Mouse (Mus musculus): ENCODE data around the gene Ptger2. TPM values are rescaled to one million over a fixed set of nuclear protein-coding genes. Genes with fewer than 3 reads are reported as not detected.
"Not testable (repeated sequence)": the region's sequence is repeated elsewhere in the genome, so short reads cannot be mapped to it uniquely, and the experiment has no call there.

Ptger2 gene
- polyA plus RNA-seq (2012; rRNA removed), result 1.7 and 2.8 TPM in 2 replicates

DNA sequence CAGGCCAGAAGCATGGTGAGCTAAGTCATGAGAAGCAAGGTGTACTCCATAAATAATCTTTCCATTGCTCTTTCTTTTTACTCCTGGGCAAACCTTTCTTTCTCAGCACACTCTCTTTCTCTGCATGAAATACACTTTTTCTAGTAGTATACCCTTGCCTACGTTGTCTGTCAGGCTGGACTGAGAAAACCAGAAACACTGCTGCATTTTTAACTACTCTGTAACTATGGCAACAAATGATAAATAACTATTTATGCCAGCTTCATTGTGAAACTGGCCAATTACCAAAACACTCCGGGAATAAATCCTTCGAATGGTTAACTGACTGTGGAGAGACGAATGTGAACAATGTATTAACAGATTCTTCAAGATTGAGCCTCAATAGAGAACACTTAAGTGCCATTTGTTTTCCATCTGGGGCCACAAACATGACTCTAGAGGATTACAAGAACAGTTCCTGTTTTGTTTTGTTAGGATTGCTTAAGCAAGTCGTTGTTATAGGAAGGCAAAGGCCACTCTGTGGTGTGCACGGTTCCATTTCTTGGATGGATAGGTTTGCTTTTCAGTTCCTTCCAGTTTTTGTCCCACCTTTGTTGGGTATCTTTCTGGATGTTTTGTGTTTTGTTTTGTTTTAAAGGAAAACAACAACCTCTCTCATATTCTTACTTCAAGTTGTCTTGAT lies at the start of gene Ptger2:
Gene Ptger2 (plus strand): TSS at position 522 of the 682 bp plus-strand sequence.
- Histone ChIP-seq H3K27ac (ENCODE audit: insufficient read depth, low read depth, low read length) (peak within 1 kb of the TSS; percentile 54), H3K4me3 (ENCODE audit: low read depth, low read length) (peak within 1 kb of the TSS; percentile 72)
- not testable (repeated sequence) for H3K36me3 ChIP-seq (ENCODE audit: control insufficient read depth, insufficient read depth, low read length); H3K27me3 ChIP-seq (ENCODE audit: control insufficient read depth, insufficient read depth, low read length); H3K4me1 ChIP-seq (ENCODE audit: control insufficient read depth, insufficient read depth, insufficient read length, low read length)
- WGBS, result 50% methylated on average over 6 of the region's 6 CpGs

GRCm38 (mm10) chr14:44960746-44961145 lies 27.2 kb upstream of the Ptger2 start:
- no peaks in the 10 kb centered on the region for H3K27me3 ChIP-seq (ENCODE audit: control insufficient read depth, insufficient read depth, low read length)
- H3K27ac ChIP-seq (ENCODE audit: insufficient read depth, low read depth, low read length), result no peak overlapping the region
- WGBS, result 79% methylated on average over 1 of the region's 1 CpGs
- TF ChIP-seq CTCF (IDR thresholded peaks at IDR 0.05; ENCODE audit: extremely low read depth, insufficient read length, insufficient replicate concordance, low read depth, low read length), result no peak
- no peak for TF ChIP-seq POLR2A (IDR thresholded peaks at IDR 0.05; ENCODE audit: low read depth, low read length)
- H3K4me1 ChIP-seq (ENCODE audit: control insufficient read depth, insufficient read depth, insufficient read length, low read length), result 0 out of 2 replicates have a peak, but pooled peaks cover 2% of the 10 kb centered on the region
- H3K4me3 ChIP-seq (ENCODE audit: low read depth, low read length), result no peak overlapping the region
- H3K36me3 ChIP-seq (ENCODE audit: control insufficient read depth, insufficient read depth, low read length), result no peaks in the 10 kb centered on the region

DNA sequence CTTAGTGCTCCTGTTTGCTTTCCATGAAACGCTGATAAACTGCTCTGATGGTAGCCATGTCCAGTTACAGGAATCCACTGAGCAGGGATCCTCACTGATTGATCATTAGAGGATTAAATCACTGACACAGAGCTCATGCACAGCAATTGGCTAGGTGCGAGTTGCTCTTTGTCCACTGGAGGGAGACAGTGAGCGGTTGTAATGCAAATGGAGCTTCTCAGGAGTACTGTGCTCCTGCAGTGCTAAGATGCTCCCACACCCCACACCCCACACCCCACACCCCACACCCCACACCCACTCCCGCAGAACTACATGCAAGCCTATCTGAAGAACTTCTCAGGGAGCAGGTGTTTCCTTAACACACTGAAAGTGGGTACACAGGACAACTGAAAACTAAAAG lies 10.7 kb upstream of the Ptger2 start:
- 2% methylated on average over 4 of the region's 4 CpGs for WGBS
- H3K36me3 ChIP-seq (ENCODE audit: control insufficient read depth, insufficient read depth, low read length), result not testable (repeated sequence)

DNA sequence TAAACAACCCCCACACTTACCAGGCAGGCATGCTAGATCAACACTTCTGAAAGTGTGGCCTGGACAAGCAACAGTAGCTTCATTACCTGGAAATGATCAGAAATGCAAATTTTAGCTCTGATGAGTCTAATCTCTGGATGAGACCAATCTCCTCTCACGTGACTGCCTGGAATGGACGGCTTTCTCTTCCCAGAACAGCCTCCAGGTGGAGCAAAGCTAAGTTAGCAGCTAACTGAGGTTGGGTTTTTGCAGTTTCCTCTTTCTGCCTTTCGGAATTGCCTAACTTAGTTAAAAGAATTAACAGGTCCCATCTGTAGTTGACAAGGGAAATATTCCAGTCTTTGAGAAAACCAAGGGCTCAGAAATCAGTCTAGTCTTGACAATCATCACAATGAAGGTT lies 8.1 kb upstream of the Ptger2 start:
- Histone ChIP-seq H3K4me3 (ENCODE audit: low read depth, low read length) (no peak overlapping the region), H3K27ac (ENCODE audit: insufficient read depth, low read depth, low read length) (no peak overlapping the region), H3K36me3 (ENCODE audit: control insufficient read depth, insufficient read depth, low read length) (no peaks in the 10 kb centered on the region), H3K4me1 (ENCODE audit: control insufficient read depth, insufficient read depth, insufficient read length, low read length) (no peaks in the 10 kb centered on the region), H3K27me3 (ENCODE audit: control insufficient read depth, insufficient read depth, low read length) (no peaks in the 10 kb centered on the region)
- 10% methylated on average over 3 of the region's 3 CpGs for WGBS
- no peak for TF ChIP-seq CTCF (IDR thresholded peaks at IDR 0.05; ENCODE audit: extremely low read depth, insufficient read length, insufficient replicate concordance, low read depth, low read length)
- TF ChIP-seq POLR2A (IDR thresholded peaks at IDR 0.05; ENCODE audit: low read depth, low read length), result no peak

More for the DNA sequence above, 10.7 kb upstream of the Ptger2 start:
- not testable (repeated sequence) for H3K27ac ChIP-seq (ENCODE audit: insufficient read depth, low read depth, low read length); H3K4me1 ChIP-seq (ENCODE audit: control insufficient read depth, insufficient read depth, insufficient read length, low read length); H3K27me3 ChIP-seq (ENCODE audit: control insufficient read depth, insufficient read depth, low read length); H3K4me3 ChIP-seq (ENCODE audit: low read depth, low read length)
- peak; percentile 30; the same call in 1 of the 2 replicates for TF ChIP-seq CTCF (IDR thresholded peaks at IDR 0.05; ENCODE audit: extremely low read depth, insufficient read length, insufficient replicate concordance, low read depth, low read length)

DNA sequence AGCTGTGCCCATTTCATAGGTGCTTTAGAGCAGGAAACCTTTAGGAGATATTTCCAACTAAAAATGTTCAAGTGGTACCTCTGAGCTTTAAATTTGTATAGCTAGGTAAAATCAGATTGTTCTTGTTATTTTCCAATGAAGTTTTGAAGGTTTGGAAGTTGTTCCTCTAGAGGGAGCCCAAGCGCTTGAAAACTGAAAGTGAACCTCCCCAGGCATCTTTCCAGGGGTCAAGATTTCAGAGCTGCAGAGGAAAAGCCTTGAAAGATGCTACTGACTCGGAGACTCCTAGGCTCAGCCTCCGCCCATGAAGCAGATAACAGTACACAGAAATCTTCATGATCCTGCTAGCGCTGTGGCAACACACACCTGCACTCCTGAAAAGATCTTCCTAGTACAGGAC lies 6.5 kb upstream of the Ptger2 start:
- TF ChIP-seq CTCF (IDR thresholded peaks at IDR 0.05; ENCODE audit: extremely low read depth, insufficient read length, insufficient replicate concordance, low read depth, low read length), result peak; percentile 35; the same call in 1 of the 2 replicates
- TF ChIP-seq POLR2A (IDR thresholded peaks at IDR 0.05; ENCODE audit: low read depth, low read length), result no peak
- Histone ChIP-seq H3K4me3 (ENCODE audit: low read depth, low read length) (no peak overlapping the region), H3K27ac (ENCODE audit: insufficient read depth, low read depth, low read length) (no peak overlapping the region), H3K36me3 (ENCODE audit: control insufficient read depth, insufficient read depth, low read length) (no peaks in the 10 kb centered on the region), H3K27me3 (ENCODE audit: control insufficient read depth, insufficient read depth, low read length) (no peaks in the 10 kb centered on the region), H3K4me1 (ENCODE audit: control insufficient read depth, insufficient read depth, insufficient read length, low read length) (no peaks in the 10 kb centered on the region)
- WGBS, result 9% methylated on average over 4 of the region's 4 CpGs

DNA sequence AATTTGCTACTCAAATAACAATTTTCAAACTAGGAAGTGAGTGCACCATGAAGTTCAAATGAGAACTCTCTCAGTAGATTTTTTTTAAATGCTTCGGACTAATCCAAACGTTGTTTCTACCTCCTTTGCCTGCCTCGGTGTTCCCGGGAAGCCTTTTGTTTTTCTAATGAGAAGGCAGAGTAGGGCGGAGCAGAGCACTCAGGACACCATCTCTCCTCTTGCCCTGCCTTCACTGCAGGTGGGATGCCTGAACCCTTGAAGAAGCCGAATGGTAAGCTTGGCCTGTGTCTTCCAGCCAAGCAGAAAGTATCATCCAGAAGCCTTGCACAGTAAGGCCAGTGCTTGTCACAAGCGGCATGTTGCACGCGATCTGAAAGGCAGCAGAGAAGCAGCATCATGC lies 3.9 kb upstream of the Ptger2 start:
- no peak overlapping the region for H3K4me3 ChIP-seq (ENCODE audit: low read depth, low read length)
- no peaks in the 10 kb centered on the region for H3K27me3 ChIP-seq (ENCODE audit: control insufficient read depth, insufficient read depth, low read length)
- H3K4me1 ChIP-seq (ENCODE audit: control insufficient read depth, insufficient read depth, insufficient read length, low read length), result peaks cover 2% of the 10 kb centered on the region
- no peak overlapping the region for H3K27ac ChIP-seq (ENCODE audit: insufficient read depth, low read depth, low read length)
- no peaks in the 10 kb centered on the region for H3K36me3 ChIP-seq (ENCODE audit: control insufficient read depth, insufficient read depth, low read length)
- 47% methylated on average over 9 of the region's 9 CpGs for WGBS
- TF ChIP-seq POLR2A (IDR thresholded peaks at IDR 0.05; ENCODE audit: low read depth, low read length) (no peak), CTCF (IDR thresholded peaks at IDR 0.05; ENCODE audit: extremely low read depth, insufficient read length, insufficient replicate concordance, low read depth, low read length) (no peak)

GRCm38 (mm10) chr14:44986248-44986647 lies 1.7 kb upstream of the Ptger2 start:
- H3K4me3 ChIP-seq (ENCODE audit: low read depth, low read length), result no peak overlapping the region
- TF ChIP-seq POLR2A (IDR thresholded peaks at IDR 0.05; ENCODE audit: low read depth, low read length) (no peak), CTCF (IDR thresholded peaks at IDR 0.05; ENCODE audit: extremely low read depth, insufficient read length, insufficient replicate concordance, low read depth, low read length) (no peak)

More at GRCm38 (mm10) chr14:44986248-44986647, 1.7 kb upstream of the Ptger2 start:
- Histone ChIP-seq H3K36me3 (ENCODE audit: control insufficient read depth, insufficient read depth, low read length) (no peaks in the 10 kb centered on the region), H3K4me1 (ENCODE audit: control insufficient read depth, insufficient read depth, insufficient read length, low read length) (peaks cover 8% of the 10 kb centered on the region), H3K27ac (ENCODE audit: insufficient read depth, low read depth, low read length) (no peak overlapping the region), H3K27me3 (ENCODE audit: control insufficient read depth, insufficient read depth, low read length) (peaks cover 2% of the 10 kb centered on the region; the same call in 1 of the 2 replicates)
